Mouse (Mus musculus): ENCODE measurements at regions not wholly inside any gene's neighbourhood (a gene's known extent, or its start where the extent isn't known, plus 50 kb on each side); places are given as distances from the start of the nearest gene placed in this dataset.

- no peak for DNase-seq (ENCODE audit: low read depth, low spot score)
Measured at GRCm38 (mm10) chr19:48090393-48090792, 115.4 kb upstream of the Sorcs3 start.

- no peak for DNase-seq (ENCODE audit: low read depth, low spot score)
Measured at GRCm38 (mm10) chr19:48097363-48097762, 108.5 kb upstream of the Sorcs3 start.

- no peak for DNase-seq (ENCODE audit: low read depth, low spot score)
Measured at GRCm38 (mm10) chr19:48097942-48098596, 107.8 kb upstream of the Sorcs3 start.

GRCm38 (mm10) chr19:48100991-48101390 lies 104.8 kb upstream of the Sorcs3 start:
- no peak for DNase-seq (ENCODE audit: low read depth, low spot score)

- DNase-seq (ENCODE audit: low read depth, low spot score), result no peak
Measured at GRCm38 (mm10) chr19:48115155-48115554, 90.7 kb upstream of the Sorcs3 start.

- no peak for DNase-seq (ENCODE audit: low read depth, low spot score)
Measured at GRCm38 (mm10) chr19:48115728-48116127, 90.1 kb upstream of the Sorcs3 start.

- no peak for DNase-seq (ENCODE audit: low read depth, low spot score)
Measured at GRCm38 (mm10) chr19:48116689-48117088, 89.1 kb upstream of the Sorcs3 start.

- no peak for DNase-seq (ENCODE audit: low read depth, low spot score)
Measured at GRCm38 (mm10) chr19:48117646-48118045, 88.2 kb upstream of the Sorcs3 start.

- no peak for DNase-seq (ENCODE audit: low read depth, low spot score)
Measured at GRCm38 (mm10) chr19:48122281-48122680, 83.5 kb upstream of the Sorcs3 start.

GRCm38 (mm10) chr19:48123777-48124176 lies 82.0 kb upstream of the Sorcs3 start:
- DNase-seq (ENCODE audit: low read depth, low spot score), result no peak

GRCm38 (mm10) chr19:48125731-48126130 lies 80.1 kb upstream of the Sorcs3 start:
- no peak for DNase-seq (ENCODE audit: low read depth, low spot score)

GRCm38 (mm10) chr19:48128089-48128488 lies 77.7 kb upstream of the Sorcs3 start:
- DNase-seq (ENCODE audit: low read depth, low spot score), result no peak

GRCm38 (mm10) chr19:48136231-48136630 lies 69.6 kb upstream of the Sorcs3 start:
- DNase-seq (ENCODE audit: low read depth, low spot score), result no peak

- peak; percentile 47 for DNase-seq (ENCODE audit: low read depth, low spot score)
Measured at GRCm38 (mm10) chr19:48144129-48144528, 61.7 kb upstream of the Sorcs3 start.

Measured in brain, embryonic 18.5 days (tissue).